ENCODE assay signal across 8 mouse cellular contexts in genomic region chr2:32311443-32312317, GRCm38 (mm10). TPM values are rescaled to one million over a fixed set of nuclear protein-coding genes. Genes with fewer than 3 reads are reported as not detected.
A peak's percentile ranks its signal among the peaks of the same experiment; 100 is the strongest.
DNase-seq lines count a peak whose midpoint lies in the region; ATAC-seq and TF ChIP-seq lines count a peak whose summit lies in the region.

No protein-coding gene starts in this region.

- H3K27ac ChIP-seq in gastrocnemius, adult 2 months, result peak overlapping the region; percentile 56
- H3K27ac ChIP-seq in liver, embryonic 11.5 days (ENCODE audit: low read depth, low read length), result no peak overlapping the region

- 10% methylated on average over 39 of the region's 42 CpGs for WGBS in liver, embryonic 11.5 days

- H3K9me3 ChIP-seq in liver, embryonic 11.5 days (ENCODE audit: control insufficient read depth, low read length), result no peaks in the 10 kb centered on the region

- no peak for ATAC-seq in liver, embryonic 11.5 days (replicated peaks; ENCODE audit: low FRiP score)
- ATAC-seq in frontal cortex, adult (ENCODE audit: low TSS enrichment), result no peak

- peak overlapping the region; percentile 78 for H3K4me3 ChIP-seq in gastrocnemius, adult 2 months
- peak overlapping the region; percentile 63 for H3K4me3 ChIP-seq in liver, embryonic 11.5 days (ENCODE audit: low read depth, low read length)

- peaks cover 22% of the 10 kb centered on the region for H3K27me3 ChIP-seq in liver, embryonic 11.5 days (replicated peaks; ENCODE audit: control insufficient read depth, insufficient read depth, low read length)

- peak; percentile 38 for DNase-seq in gastrocnemius, adult 2 months
- DNase-seq in gastrocnemius, adult 8-10 months (ENCODE audit: low spot score in 2 of 2), result no peak
- DNase-seq in thymus, postnatal 4 days, result peak; percentile 60
- no peak for DNase-seq in thymus, adult 18-20 months
- no peak for DNase-seq in liver, embryonic 11.5 days (ENCODE audit: low spot score)
- peak; percentile 61 for DNase-seq in testis, postnatal 10 days (ENCODE audit: low spot score)
- DNase-seq in urinary bladder, adult 18-20 months (ENCODE audit: low spot score in 2 of 2), result no peak

- TF ChIP-seq CTCF in gastrocnemius, adult 2 months (IDR thresholded peaks at IDR 0.05), result peak; percentile 1; the same call in 1 of the 2 replicates

- peak overlapping the region; percentile 52 for H3K9ac ChIP-seq in liver, embryonic 11.5 days (ENCODE audit: low read depth, low read length)

- intact Hi-C loops in gastrocnemius, adult 2 months (cut with DNase I), result no loop called here

- H3K36me3 ChIP-seq in liver, embryonic 11.5 days (ENCODE audit: control insufficient read depth, insufficient read depth, low read length), result peaks cover 6% of the 10 kb centered on the region; the same call in 1 of the 2 replicates

- H3K4me2 ChIP-seq in liver, embryonic 11.5 days, result peak overlapping the region; percentile 99

- peaks cover 17% of the 10 kb centered on the region for H3K4me1 ChIP-seq in liver, embryonic 11.5 days (replicated peaks; ENCODE audit: control insufficient read depth, insufficient read depth, low read length)

RNA-seq across cellular contexts. Expression of gene Swi5, which starts 23.8 kb away (rescaled TPM):
- total RNA-seq in gastrocnemius, adult 2 months (2021), result 100 to 1,000 TPM; 118 to 175 TPM
- total RNA-seq in gastrocnemius, adult 8-10 months (2022), result 100 to 1,000 TPM; 137 to 150 (median 140) TPM
- 369 and 385 TPM in 2 replicates for polyA plus RNA-seq in liver, embryonic 11.5 days (2014; fragmentation: Nextera tagmentation; extraction: Ambion mirVana)

RNA-seq across cellular contexts. Expression of gene Golga2, which starts 24.5 kb away (rescaled TPM):
- 10 to 100 TPM; 56.0 to 62.9 TPM for total RNA-seq in gastrocnemius, adult 2 months (2021)
- 10 to 100 TPM; 50.1 to 62.3 (median 53.8) TPM for total RNA-seq in gastrocnemius, adult 8-10 months (2022)
- polyA plus RNA-seq in liver, embryonic 11.5 days (2014; fragmentation: Nextera tagmentation; extraction: Ambion mirVana), result 18.8 and 19.7 TPM in 2 replicates

RNA-seq across cellular contexts. Expression of gene Ciz1, which starts 40.4 kb away (rescaled TPM):
- 10 to 100 TPM; 26.4 to 26.6 TPM for total RNA-seq in gastrocnemius, adult 2 months (2021)
- total RNA-seq in gastrocnemius, adult 8-10 months (2022), result 10 to 100 TPM; 18.3 to 28.1 (median 25.8) TPM
- polyA plus RNA-seq in liver, embryonic 11.5 days (2014; fragmentation: Nextera tagmentation; extraction: Ambion mirVana), result 45.5 and 45.8 TPM in 2 replicates

RNA-seq across cellular contexts. Expression of gene Dnm1, which starts 41.5 kb away (rescaled TPM):
- 1 to 10 TPM; 3.7 to 8.2 TPM for total RNA-seq in gastrocnemius, adult 2 months (2021)
- 1 to 10 TPM; 2.6 to 5.9 (median 3.9) TPM for total RNA-seq in gastrocnemius, adult 8-10 months (2022)
- polyA plus RNA-seq in liver, embryonic 11.5 days (2014; fragmentation: Nextera tagmentation; extraction: Ambion mirVana), result 9.3 and 10.0 TPM in 2 replicates

RNA-seq across cellular contexts. Expression of gene Uck1, which starts 51.7 kb away (rescaled TPM):
- total RNA-seq in gastrocnemius, adult 2 months (2021), result 10 to 100 TPM in 1 of 2 experiments, 1 to 10 TPM in 1; 9.8 to 12.9 TPM
- total RNA-seq in gastrocnemius, adult 8-10 months (2022), result 10 to 100 TPM; 10.1 to 10.9 (median 10.7) TPM
- 57.3 and 59.5 TPM in 2 replicates for polyA plus RNA-seq in liver, embryonic 11.5 days (2014; fragmentation: Nextera tagmentation; extraction: Ambion mirVana)

Comparison
In these comparisons a context has a peak if more than half of its experiments do, and no peak if none do; other contexts are left out.
1. DNase-seq: peak in gastrocnemius, adult 2 months (single experiment), thymus, postnatal 4 days (single experiment) and testis, postnatal 10 days (single experiment); none in gastrocnemius, adult 8-10 months (0 of 2), thymus, adult 18-20 months (0 of 2), liver, embryonic 11.5 days (single experiment) and urinary bladder, adult 18-20 months (0 of 2).